Mouse (Mus musculus): ENCODE data around the gene Rnf149.

- no peak for TF ChIP-seq CTCF (IDR thresholded peaks at IDR 0.05; ENCODE audit: low read depth)
- TF ChIP-seq EP300 (optimal IDR thresholded peaks at IDR 0.05) = no peak
Measured at GRCm38 (mm10) chr1:39536701-39537100, 40.5 kb downstream of the Rnf149 start.
